Mouse (Mus musculus) kidney, embryonic 14.5 days (tissue): ENCODE measurements at regions not wholly inside any gene's neighbourhood (a gene's known extent, or its start where the extent isn't known, plus 50 kb on each side); places are given as distances from the start of the nearest gene placed in this dataset.

ENCODE experiments used
- ATAC-seq: fragments of 200-750 bp; cut with Nextera tagmentation; 2 replicates; pipeline ENCODE4 v1.8.0; 2017; ENCODE audit warnings: moderate number of reproducible peaks, mild to moderate bottlenecking, moderate TSS enrichment, moderate library complexity; ENCODE audit not compliant: low FRiP score, low TSS enrichment
- H3K27ac ChIP-seq: fragments of 300-500 bp; sonication (generic); 2 replicates; pipeline ENCODE4 v1.5.1; 2014; ENCODE audit warnings: low read depth, mild to moderate bottlenecking, low read length, moderate library complexity, mixed read lengths
- H3K27me3 ChIP-seq: fragments of 300-500 bp; sonication (generic); 2 replicates; pipeline ENCODE4 v1.6.1; 2014; ENCODE audit warnings: mild to moderate bottlenecking, low read length; ENCODE audit not compliant: control insufficient read depth, insufficient read depth
- H3K36me3 ChIP-seq: fragments of 300-500 bp; sonication (generic); 2 replicates; pipeline ENCODE4 v1.6.1; 2014; ENCODE audit warnings: low read length, mixed read lengths; ENCODE audit not compliant: control insufficient read depth, insufficient read depth
- H3K4me1 ChIP-seq: fragments of 300-500 bp; sonication (generic); 2 replicates; pipeline ENCODE4 v1.6.1; 2014; ENCODE audit warnings: low read length, mixed read lengths; ENCODE audit not compliant: control insufficient read depth, insufficient read depth
- H3K4me2 ChIP-seq: fragments of 300-500 bp; sonication (generic); replicated peaks from 2 replicates; pipeline ENCODE4 v1.6.1; 2014; ENCODE audit warnings: low read depth, mild to moderate bottlenecking, low read length
- H3K4me3 ChIP-seq: fragments of 300-500 bp; sonication (generic); 2 replicates; pipeline ENCODE4 v1.5.1; 2014; ENCODE audit warnings: mild to moderate bottlenecking, low read length
- H3K9ac ChIP-seq: fragments of 300-500 bp; sonication (generic); 2 replicates; pipeline ENCODE4 v1.6.1; 2014; ENCODE audit warnings: low read depth, mild to moderate bottlenecking, low read length, moderate library complexity
- H3K9me3 ChIP-seq: fragments of 300-500 bp; sonication (generic); 2 replicates; pipeline ENCODE4 v1.6.1; 2016; ENCODE audit warnings: low read length; ENCODE audit not compliant: control insufficient read depth
- WGBS: fragments of 180-500 bp; shearing (Covaris S2); extraction: QIAGEN DNeasy Blood & Tissue Kit; methylation state at CpG from one replicate; pipeline ENCODE4 v1.1.7; 2014; 5-methylcytosine and 5-hydroxymethylcytosine counted together

- no peaks in the 10 kb centered on the region for H3K4me1 ChIP-seq
- WGBS = 54% methylated on average over 7 of the region's 7 CpGs
- no peak for ATAC-seq
- H3K9ac ChIP-seq = no peak overlapping the region
- H3K36me3 ChIP-seq = no peaks in the 10 kb centered on the region
- H3K4me3 ChIP-seq = no peak overlapping the region
- no peaks in the 10 kb centered on the region for H3K27me3 ChIP-seq
- no peaks in the 10 kb centered on the region for H3K9me3 ChIP-seq
- no peak overlapping the region for H3K27ac ChIP-seq
- no peak overlapping the region for H3K4me2 ChIP-seq
Measured at GRCm38 (mm10) chr4:124002105-124002504, 84.3 kb upstream of the 4930535I16Rik start.

- Histone ChIP-seq H3K4me3 (no peak overlapping the region), H3K4me1 (no peaks in the 10 kb centered on the region), H3K9ac (no peak overlapping the region), H3K27me3 (peaks cover 9% of the 10 kb centered on the region; the same call in 1 of the 2 replicates), H3K9me3 (no peaks in the 10 kb centered on the region), H3K4me2 (no peak overlapping the region), H3K36me3 (no peaks in the 10 kb centered on the region), H3K27ac (no peak overlapping the region)
- ATAC-seq = no peak
- 66% methylated on average over 8 of the region's 8 CpGs for WGBS
Measured at GRCm38 (mm10) chr4:123995815-123996214, 78.0 kb upstream of the 4930535I16Rik start.

DNA sequence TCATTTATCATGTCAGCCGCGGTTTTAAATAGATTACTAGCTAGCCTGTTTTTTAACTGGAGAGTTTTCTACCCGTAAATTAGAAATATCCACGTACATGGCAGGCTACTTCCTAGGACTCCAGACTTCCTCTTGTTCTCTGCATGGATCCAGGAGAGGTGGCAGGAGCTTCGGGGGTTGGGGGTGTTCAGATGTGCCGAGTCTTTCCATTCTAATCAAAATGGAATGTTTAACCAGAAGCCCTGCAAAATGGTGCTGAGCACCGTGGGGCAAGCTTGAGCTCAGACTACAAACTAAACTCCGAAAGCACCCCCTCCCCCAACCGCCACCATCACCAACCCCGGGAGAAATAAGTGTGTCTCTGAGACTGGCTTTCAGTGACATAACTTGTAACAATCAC is 73.4 kb upstream of the 4930535I16Rik start:
- Histone ChIP-seq H3K27me3 (peaks cover 25% of the 10 kb centered on the region), H3K4me3 (peak overlapping the region; percentile 25; the same call in 1 of the 2 replicates), H3K4me2 (peak overlapping the region; percentile 45), H3K4me1 (peaks cover 7% of the 10 kb centered on the region), H3K9me3 (no peaks in the 10 kb centered on the region), H3K9ac (no peak overlapping the region), H3K27ac (no peak overlapping the region), H3K36me3 (no peaks in the 10 kb centered on the region)
- 12% methylated on average over 10 of the region's 10 CpGs for WGBS
- no peak for ATAC-seq

- Histone ChIP-seq H3K4me3 (peak overlapping the region; percentile 25), H3K4me1 (peaks cover 7% of the 10 kb centered on the region), H3K27me3 (peaks cover 25% of the 10 kb centered on the region), H3K9me3 (no peaks in the 10 kb centered on the region), H3K9ac (no peak overlapping the region), H3K4me2 (peak overlapping the region; percentile 45), H3K36me3 (no peaks in the 10 kb centered on the region), H3K27ac (no peak overlapping the region)
- 2% methylated on average over 37 of the region's 37 CpGs for WGBS
- peak; percentile 93 for ATAC-seq
Measured at GRCm38 (mm10) chr4:123990293-123991185, 72.7 kb upstream of the 4930535I16Rik start.
